Mouse (Mus musculus) cerebellum, adult 8-10 months (tissue): ENCODE results near the gene Med12l.
A peak's percentile ranks its signal among the peaks of the same experiment; 100 is the strongest.
"Not testable (repeated sequence)": the region's sequence is repeated elsewhere in the genome, so short reads cannot be mapped to it uniquely, and the experiment has no call there.

Experiments
- DNase-seq: peaks from one replicate; pipeline ENCODE4 v3.0.0; 2022

Med12l gene

GRCm38 (mm10) chr3:59022971-59023370 lies 17.3 kb downstream of the Med12l start:
- no peak for DNase-seq

GRCm38 (mm10) chr3:59024531-59025192 lies 19.0 kb downstream of the Med12l start:
- no peak for DNase-seq

- DNase-seq, result no peak
Observed at GRCm38 (mm10) chr3:59025193-59025535, 19.5 kb downstream of the Med12l start.

GRCm38 (mm10) chr3:59028696-59029095 lies 23.1 kb downstream of the Med12l start:
- DNase-seq, result no peak

GRCm38 (mm10) chr3:59030986-59031385 lies 25.4 kb downstream of the Med12l start:
- no peak for DNase-seq

- no peak for DNase-seq
Observed at GRCm38 (mm10) chr3:59041487-59041886, 35.9 kb downstream of the Med12l start.

- no peak for DNase-seq
Observed at GRCm38 (mm10) chr3:59054834-59055535, 49.4 kb downstream of the Med12l start.

GRCm38 (mm10) chr3:59059022-59059541 lies 53.5 kb downstream of the Med12l start:
- peak; percentile 75 for DNase-seq

- no peak for DNase-seq
Observed at GRCm38 (mm10) chr3:59060131-59060530, 54.5 kb downstream of the Med12l start.

- no peak for DNase-seq
Observed at GRCm38 (mm10) chr3:59062141-59062540, 56.5 kb downstream of the Med12l start.

GRCm38 (mm10) chr3:59063431-59063830 lies 57.8 kb downstream of the Med12l start:
- no peak for DNase-seq

GRCm38 (mm10) chr3:59065937-59066336 lies 60.3 kb downstream of the Med12l start:
- no peak for DNase-seq

- DNase-seq, result no peak
Observed at GRCm38 (mm10) chr3:59066558-59067294, 61.1 kb downstream of the Med12l start.

- DNase-seq, result not testable (repeated sequence)
Observed at GRCm38 (mm10) chr3:59069071-59069470, 63.4 kb downstream of the Med12l start.

- no peak for DNase-seq
Observed at GRCm38 (mm10) chr3:59077278-59077677, 71.7 kb downstream of the Med12l start.

- DNase-seq, result no peak
Observed at GRCm38 (mm10) chr3:59078585-59078984, 73.0 kb downstream of the Med12l start.

GRCm38 (mm10) chr3:59079327-59079726 lies 73.7 kb downstream of the Med12l start:
- peak; percentile 40 for DNase-seq

GRCm38 (mm10) chr3:59080293-59080916 lies 74.8 kb downstream of the Med12l start:
- DNase-seq, result no peak

GRCm38 (mm10) chr3:59080919-59081318 lies 75.3 kb downstream of the Med12l start:
- peak; percentile 20 for DNase-seq

GRCm38 (mm10) chr3:59092702-59093101 lies 87.1 kb downstream of the Med12l start:
- no peak for DNase-seq

GRCm38 (mm10) chr3:59097421-59097820 lies 91.8 kb downstream of the Med12l start:
- no peak for DNase-seq

- DNase-seq, result no peak
Observed at GRCm38 (mm10) chr3:59098540-59098939, 92.9 kb downstream of the Med12l start.
